Comparison of ENCODE assay signal across 7 mouse cellular contexts in genomic region chr1:42694665-42695577, GRCm38 (mm10). TPM values are rescaled to one million over a fixed set of nuclear protein-coding genes. Genes with fewer than 3 reads are reported as not detected.
DNase-seq lines count a peak whose midpoint lies in the region; ATAC-seq and TF ChIP-seq lines count a peak whose summit lies in the region.

No protein-coding gene starts in this region.

- H3K9ac ChIP-seq in lung, embryonic 15.5 days: peak overlapping the region; percentile 14; the same call in 1 of the 2 replicates
- H3K9ac ChIP-seq in embryonic facial prominence, embryonic 15.5 days: 0 out of 2 replicates have a peak overlapping the region, but pooled peaks have one; percentile 16

- H3K27ac ChIP-seq in lung, embryonic 15.5 days: 0 out of 2 replicates have a peak overlapping the region, but pooled peaks have one; percentile 15
- H3K27ac ChIP-seq in embryonic facial prominence, embryonic 15.5 days (replicated peaks): peak overlapping the region; percentile 87
- peak overlapping the region; percentile 92 for H3K27ac ChIP-seq in kidney, adult 2 months (ENCODE audit: insufficient read depth, low read depth, low read length)
- peak overlapping the region; percentile 99 for H3K27ac ChIP-seq in midbrain, embryonic 10.5 days (replicated peaks)

- peak overlapping the region; percentile 86 for H3K4me2 ChIP-seq in lung, embryonic 15.5 days
- H3K4me2 ChIP-seq in embryonic facial prominence, embryonic 15.5 days (replicated peaks): peak overlapping the region; percentile 68

- no peak for TF ChIP-seq POLR2A in kidney, adult 2 months (IDR thresholded peaks at IDR 0.05; ENCODE audit: low read depth, low read length)

- no peaks in the 10 kb centered on the region for H3K9me3 ChIP-seq in lung, embryonic 15.5 days
- no peaks in the 10 kb centered on the region for H3K9me3 ChIP-seq in embryonic facial prominence, embryonic 15.5 days (replicated peaks)
- no peaks in the 10 kb centered on the region for H3K9me3 ChIP-seq in midbrain, embryonic 10.5 days (replicated peaks)

- peaks cover 55% of the 10 kb centered on the region for H3K4me1 ChIP-seq in lung, embryonic 15.5 days
- peaks cover 44% of the 10 kb centered on the region for H3K4me1 ChIP-seq in embryonic facial prominence, embryonic 15.5 days
- H3K4me1 ChIP-seq in kidney, adult 2 months (ENCODE audit: control insufficient read depth, insufficient read depth, low read length): no peaks in the 10 kb centered on the region
- peaks cover 12% of the 10 kb centered on the region for H3K4me1 ChIP-seq in midbrain, embryonic 10.5 days

- peak overlapping the region; percentile 48 for H3K4me3 ChIP-seq in lung, embryonic 15.5 days
- H3K4me3 ChIP-seq in embryonic facial prominence, embryonic 15.5 days (replicated peaks): peak overlapping the region; percentile 52
- peak overlapping the region; percentile 68 for H3K4me3 ChIP-seq in kidney, adult 2 months (ENCODE audit: insufficient read depth, low read depth, low read length)
- H3K4me3 ChIP-seq in midbrain, embryonic 10.5 days: peak overlapping the region; percentile 99

- peaks cover 95% of the 10 kb centered on the region for H3K27me3 ChIP-seq in lung, embryonic 15.5 days
- peaks cover 75% of the 10 kb centered on the region for H3K27me3 ChIP-seq in embryonic facial prominence, embryonic 15.5 days
- H3K27me3 ChIP-seq in kidney, adult 2 months (replicated peaks; ENCODE audit: control insufficient read depth, insufficient read depth, low read length): peaks cover 10% of the 10 kb centered on the region
- H3K27me3 ChIP-seq in midbrain, embryonic 10.5 days (ENCODE audit: low read depth, poor library complexity, severe bottlenecking): peaks cover 46% of the 10 kb centered on the region; the same call in 1 of the 2 replicates

- WGBS in lung, embryonic 15.5 days: under 1% methylated on average over 53 of the region's 60 CpGs
- WGBS in embryonic facial prominence, embryonic 15.5 days: under 1% methylated on average over 53 of the region's 60 CpGs
- WGBS in kidney, adult 2 months: under 1% methylated on average over 55 of the region's 60 CpGs
- under 1% methylated on average over 55 of the region's 60 CpGs for WGBS in midbrain, embryonic 10.5 days

- DNase-seq in lung, postnatal 4 days: no peak
- DNase-seq in kidney, adult 2 months: peak; percentile 50
- DNase-seq in midbrain, embryonic 10.5 days (ENCODE audit: low spot score): peak; percentile 84
- DNase-seq in natural killer cell, adult 2 months (ENCODE audit: low spot score in 2 of 2): no peak
- no peak for DNase-seq in spleen, postnatal 36 days (ENCODE audit: low spot score in 2 of 2)

- TF ChIP-seq CTCF in kidney, adult 2 months (conservative IDR thresholded peaks at IDR 0.05; ENCODE audit: insufficient read depth, insufficient read length, low read depth, low read length): no peak

- ATAC-seq in lung, embryonic 15.5 days (ENCODE audit: borderline replicate concordance, extremely low read depth, low FRiP score, low TSS enrichment): peak; percentile 39; the same call in 1 of the 2 replicates
- no peak; the same call in 1 of the 2 replicates for ATAC-seq in embryonic facial prominence, embryonic 15.5 days (ENCODE audit: insufficient number of reproducible peaks, low FRiP score, low TSS enrichment, low read depth)

- no peaks in the 10 kb centered on the region for H3K36me3 ChIP-seq in lung, embryonic 15.5 days
- no peaks in the 10 kb centered on the region for H3K36me3 ChIP-seq in embryonic facial prominence, embryonic 15.5 days
- H3K36me3 ChIP-seq in kidney, adult 2 months (ENCODE audit: control insufficient read depth, insufficient read depth, low read length): no peaks in the 10 kb centered on the region; the same call in 1 of the 2 replicates
- H3K36me3 ChIP-seq in midbrain, embryonic 10.5 days: peaks cover 31% of the 10 kb centered on the region

RNA-seq across cellular contexts. Expression of gene Pou3f3, which starts 0.6 kb away (rescaled TPM):
- polyA plus RNA-seq in lung, embryonic 15.5 days (2015; fragmentation: Nextera tagmentation; extraction: Ambion mirVana): 0.32 and 0.39 TPM in 2 replicates
- polyA plus RNA-seq in embryonic facial prominence, embryonic 15.5 days (2015; fragmentation: Nextera tagmentation; extraction: Ambion mirVana): 3.9 and 4.4 TPM in 2 replicates
- polyA plus RNA-seq in kidney, adult 2 months (2012; rRNA removed): 14.4 and 18.0 TPM in 2 replicates
- polyA plus RNA-seq in midbrain, embryonic 10.5 days (2016; fragmentation: Nextera tagmentation; extraction: Ambion mirVana): 18.2 and 22.2 TPM in 2 replicates

Comparison
In these comparisons a context has a peak if more than half of its experiments do, and no peak if none do; other contexts are left out.
1. H3K27ac ChIP-seq: peak in every context shown above with its lines; median percentile 99 in midbrain, embryonic 10.5 days; 92 in kidney, adult 2 months; 87 in embryonic facial prominence, embryonic 15.5 days; 15 in lung, embryonic 15.5 days.
2. H3K4me3 ChIP-seq: peak in every context shown above with its lines; median percentile 99 in midbrain, embryonic 10.5 days; 68 in kidney, adult 2 months; 52 in embryonic facial prominence, embryonic 15.5 days; 48 in lung, embryonic 15.5 days.
3. DNase-seq: peak in kidney, adult 2 months (single experiment) and midbrain, embryonic 10.5 days (single experiment); none in lung, postnatal 4 days (0 of 2), natural killer cell, adult 2 months (0 of 2) and spleen, postnatal 36 days (0 of 2).